Mouse (Mus musculus) urinary bladder, postnatal 10 days (tissue): ENCODE measurements around the gene Vars.
"Not testable (repeated sequence)": the region's sequence is repeated elsewhere in the genome, so short reads cannot be mapped to it uniquely, and the experiment has no call there.

Experiments used
- DNase-seq: peaks from one replicate; pipeline ENCODE4 v3.0.0; 2022; ENCODE audit warnings: low spot score

Gene Vars

GRCm38 (mm10) chr17:34972069-34972749, 28.6 kb upstream of the Vars start, which contains the start of the genes Hspa1a and Hspa1l:
Gene Hspa1a (minus strand): TSS chr17:34972156.
Gene Hspa1l (plus strand): TSS chr17:34972703.
- not testable (repeated sequence) for DNase-seq

GRCm38 (mm10) chr17:34975581-34976492, 24.9 kb upstream of the Vars start:
- DNase-seq: no peak

- no peak for DNase-seq
Observed at GRCm38 (mm10) chr17:34977000-34977399, 23.8 kb upstream of the Vars start.

- DNase-seq: no peak
Observed at GRCm38 (mm10) chr17:34978239-34978638, 22.5 kb upstream of the Vars start.

GRCm38 (mm10) chr17:34979631-34980030, 21.2 kb upstream of the Vars start:
- no peak for DNase-seq

- DNase-seq: no peak
Observed at GRCm38 (mm10) chr17:34980655-34981054, 20.1 kb upstream of the Vars start.

- DNase-seq: peak; percentile 63
Observed at GRCm38 (mm10) chr17:34981690-34982180, 19.1 kb upstream of the Vars start, which contains the start of gene Lsm2. Gene Lsm2 (plus strand): TSS chr17:34981862.

GRCm38 (mm10) chr17:34982328-34982727, 18.5 kb upstream of the Vars start:
- no peak for DNase-seq

- DNase-seq: no peak
Observed at GRCm38 (mm10) chr17:34984218-34984617, 16.6 kb upstream of the Vars start.

- DNase-seq: no peak
Observed at GRCm38 (mm10) chr17:34994751-34995150, 6.0 kb upstream of the Vars start.

- not testable (repeated sequence) for DNase-seq
Observed at GRCm38 (mm10) chr17:34995192-34995591, 5.6 kb upstream of the Vars start.

GRCm38 (mm10) chr17:34995927-34996326, 4.9 kb upstream of the Vars start:
- DNase-seq: not testable (repeated sequence)

GRCm38 (mm10) chr17:34996411-34997141, 4.2 kb upstream of the Vars start:
- DNase-seq: no peak

- no peak for DNase-seq
Observed at GRCm38 (mm10) chr17:34997142-34997483, 3.7 kb upstream of the Vars start.

GRCm38 (mm10) chr17:34998526-34999430, 2.0 kb upstream of the Vars start:
- DNase-seq: no peak

GRCm38 (mm10) chr17:34999871-35000716, 693 bp upstream of the Vars start:
- not testable (repeated sequence) for DNase-seq

GRCm38 (mm10) chr17:35001452-35002152, 815 bp downstream of the Vars start:
- DNase-seq: no peak

GRCm38 (mm10) chr17:35002153-35002865, 1.5 kb downstream of the Vars start:
- no peak for DNase-seq
